Mouse (Mus musculus) urinary bladder, postnatal 14 days (tissue): Measurements from ENCODE around the gene Spast.
"Not testable (repeated sequence)": the region's sequence is repeated elsewhere in the genome, so short reads cannot be mapped to it uniquely, and the experiment has no call there.

Source experiments
- DNase-seq: peaks from one replicate; pipeline ENCODE4 v3.0.0; 2021; ENCODE audit warnings: low spot score

Gene Spast

GRCm38 (mm10) chr17:74327195-74327594 lies 11.6 kb upstream of the Spast start:
- not testable (repeated sequence) for DNase-seq

GRCm38 (mm10) chr17:74328146-74328545 lies 10.6 kb upstream of the Spast start:
- peak; percentile 58 for DNase-seq

GRCm38 (mm10) chr17:74331049-74331676 lies 7.6 kb upstream of the Spast start:
- DNase-seq: no peak

GRCm38 (mm10) chr17:74338225-74338931 lies 409 bp upstream of the Spast start:
- peak; percentile 95 for DNase-seq

- DNase-seq: no peak
Observed at GRCm38 (mm10) chr17:74341151-74341550, 2.4 kb downstream of the Spast start.

GRCm38 (mm10) chr17:74363592-74363991 lies 24.8 kb downstream of the Spast start:
- DNase-seq: no peak

- DNase-seq: peak; percentile 77
Observed at GRCm38 (mm10) chr17:74376916-74377315, 38.1 kb downstream of the Spast start.

GRCm38 (mm10) chr17:74386657-74387056 lies 47.9 kb downstream of the Spast start:
- DNase-seq: no peak

- no peak for DNase-seq
Observed at GRCm38 (mm10) chr17:74389847-74390246, 51.1 kb downstream of the Spast start.

- no peak for DNase-seq
Observed at GRCm38 (mm10) chr17:74394381-74394780, 55.6 kb downstream of the Spast start.

GRCm38 (mm10) chr17:74394855-74395254 lies 56.1 kb downstream of the Spast start:
- no peak for DNase-seq

GRCm38 (mm10) chr17:74395383-74396065 lies 56.7 kb downstream of the Spast start, which contains the start of gene Slc30a6:
Gene Slc30a6, plus strand, starts transcription at chr17:74395608.
- DNase-seq: peak; percentile 97

- no peak for DNase-seq
Observed at GRCm38 (mm10) chr17:74396766-74397165, 58.0 kb downstream of the Spast start.

GRCm38 (mm10) chr17:74397173-74397572 lies 58.4 kb downstream of the Spast start:
- no peak for DNase-seq

- no peak for DNase-seq
Observed at GRCm38 (mm10) chr17:74402486-74403222, 63.9 kb downstream of the Spast start.

GRCm38 (mm10) chr17:74406487-74406886 lies 67.7 kb downstream of the Spast start:
- DNase-seq: no peak

GRCm38 (mm10) chr17:74409722-74410121 lies 70.9 kb downstream of the Spast start:
- DNase-seq: no peak

GRCm38 (mm10) chr17:74413324-74413723 lies 74.5 kb downstream of the Spast start:
- DNase-seq: no peak

GRCm38 (mm10) chr17:74414671-74415070 lies 75.9 kb downstream of the Spast start:
- DNase-seq: no peak

GRCm38 (mm10) chr17:74416841-74417360 lies 78.1 kb downstream of the Spast start:
- no peak for DNase-seq

GRCm38 (mm10) chr17:74418171-74418570 lies 79.4 kb downstream of the Spast start:
- no peak for DNase-seq

GRCm38 (mm10) chr17:74420656-74421055 lies 81.9 kb downstream of the Spast start:
- no peak for DNase-seq
